Mouse (Mus musculus): Measurements from ENCODE around the gene Dok7. TPM values are rescaled to one million over a fixed set of nuclear protein-coding genes. Genes with fewer than 3 reads are reported as not detected.

Dok7 gene
- polyA plus RNA-seq, 2 experiments = 4.7 to 11.0 TPM

DNA sequence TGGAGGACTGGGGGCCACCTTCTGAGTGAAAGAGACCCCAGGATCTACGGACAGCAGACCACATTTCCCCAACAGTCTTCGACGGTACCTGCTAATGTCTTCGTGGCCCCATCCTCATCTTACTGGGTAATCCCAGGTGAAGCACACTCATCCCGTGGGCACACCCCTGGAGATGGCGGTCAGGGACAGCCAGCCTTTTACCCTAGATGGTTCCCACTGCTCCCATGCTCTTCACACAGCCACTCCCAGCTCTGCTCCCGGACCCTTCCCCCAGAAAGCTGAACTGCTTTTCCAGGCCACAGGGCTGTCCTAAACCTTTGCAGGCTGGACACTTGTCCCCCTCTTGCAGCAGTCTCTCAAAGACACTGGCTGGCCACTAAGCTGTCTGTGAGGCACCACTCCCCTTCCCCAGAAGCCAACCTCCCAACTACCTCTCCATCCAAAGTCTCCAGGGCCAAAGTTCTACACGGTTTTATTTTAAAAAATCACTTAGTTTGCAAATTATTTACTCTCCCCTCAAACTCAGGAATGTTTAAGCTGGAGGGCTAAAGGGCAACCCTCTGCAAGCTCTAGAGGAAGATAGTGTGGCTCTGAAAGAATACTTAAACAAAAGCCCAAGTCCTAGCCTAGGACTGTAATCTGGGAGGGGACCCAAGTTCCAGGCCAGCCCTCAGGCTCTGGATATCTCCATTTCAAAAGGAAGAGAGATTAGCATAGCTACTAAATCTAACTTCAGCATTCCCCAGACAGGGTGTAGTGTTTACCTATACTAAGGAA, 47.8 kb downstream of the Dok7 start:
- Histone ChIP-seq H3K36me3 (ENCODE audit: control insufficient read depth, insufficient read depth, low read length) (peaks cover 30% of the 10 kb centered on the region), H3K9me3 (ENCODE audit: control insufficient read depth, low read length) (no peaks in the 10 kb centered on the region), H3K4me2 (replicated peaks; ENCODE audit: low read depth, low read length, severe bottlenecking) (peak overlapping the region; percentile 65), H3K9ac (ENCODE audit: low read depth, low read length, severe bottlenecking) (peak overlapping the region; percentile 77; the same call in 1 of the 2 replicates), H3K4me1 (ENCODE audit: control insufficient read depth, insufficient read depth, low read length) (peaks cover 17% of the 10 kb centered on the region), H3K27ac (replicated peaks; ENCODE audit: low read depth, low read length) (no peak overlapping the region), H3K4me3 (replicated peaks; ENCODE audit: low read length) (peak overlapping the region; percentile 70), H3K27me3 (ENCODE audit: control insufficient read depth, insufficient read depth, low read length) (no peaks in the 10 kb centered on the region)
- TF ChIP-seq POLR2A (IDR thresholded peaks at IDR 0.05; ENCODE audit: borderline replicate concordance, extremely low read depth, insufficient read depth, insufficient read length) = no peak
- 44% methylated on average over 4 of the region's 8 CpGs for WGBS
- ATAC-seq (ENCODE audit: low FRiP score, low read depth) (no peak), DNase-seq (ENCODE audit: low spot score) (no peak)

- Histone ChIP-seq H3K9me3 (ENCODE audit: control insufficient read depth, low read length) (no peaks in the 10 kb centered on the region), H3K4me1 (ENCODE audit: control insufficient read depth, insufficient read depth, low read length) (peaks cover 17% of the 10 kb centered on the region), H3K36me3 (ENCODE audit: control insufficient read depth, insufficient read depth, low read length) (peaks cover 21% of the 10 kb centered on the region), H3K27ac (replicated peaks; ENCODE audit: low read depth, low read length) (0 out of 2 replicates have a peak within 1 kb of the TSS, but pooled peaks have one; percentile 28), H3K4me2 (replicated peaks; ENCODE audit: low read depth, low read length, severe bottlenecking) (peak within 1 kb of the TSS; percentile 65), H3K9ac (ENCODE audit: low read depth, low read length, severe bottlenecking) (peak within 1 kb of the TSS; percentile 77), H3K4me3 (replicated peaks; ENCODE audit: low read length) (peak within 1 kb of the TSS; percentile 70), H3K27me3 (ENCODE audit: control insufficient read depth, insufficient read depth, low read length) (no peaks in the 10 kb centered on the region)
- WGBS = 1% methylated on average over 39 of the region's 39 CpGs
- ATAC-seq (ENCODE audit: low FRiP score, low read depth) (peak; percentile 97), DNase-seq (ENCODE audit: low spot score) (peak; percentile 95)
- peak; percentile 83; the same call in 1 of the 2 replicates for TF ChIP-seq POLR2A (IDR thresholded peaks at IDR 0.05; ENCODE audit: borderline replicate concordance, extremely low read depth, insufficient read depth, insufficient read length)
These were observed 48.7 kb downstream of the Dok7 start, which contains the start of gene Lrpap1 for GRCm38 (mm10) chr5:35104960-35105921. TSS of gene Lrpap1 (minus strand) at chr5:35105766.

GRCm38 (mm10) chr5:35105922-35106298, 49.3 kb downstream of the Dok7 start:
- peak overlapping the region; percentile 70 for H3K4me3 ChIP-seq (replicated peaks; ENCODE audit: low read length)
- no peak for TF ChIP-seq POLR2A (IDR thresholded peaks at IDR 0.05; ENCODE audit: borderline replicate concordance, extremely low read depth, insufficient read depth, insufficient read length)
- ATAC-seq (ENCODE audit: low FRiP score, low read depth) (no peak; the same call in 1 of the 2 replicates), DNase-seq (ENCODE audit: low spot score) (no peak)
- 7% methylated on average over 11 of the region's 11 CpGs for WGBS
- no peaks in the 10 kb centered on the region for H3K9me3 ChIP-seq (ENCODE audit: control insufficient read depth, low read length)
- H3K36me3 ChIP-seq (ENCODE audit: control insufficient read depth, insufficient read depth, low read length) = peaks cover 14% of the 10 kb centered on the region
- H3K9ac ChIP-seq (ENCODE audit: low read depth, low read length, severe bottlenecking) = peak overlapping the region; percentile 38
- no peaks in the 10 kb centered on the region for H3K27me3 ChIP-seq (ENCODE audit: control insufficient read depth, insufficient read depth, low read length)
- H3K27ac ChIP-seq (replicated peaks; ENCODE audit: low read depth, low read length) = no peak overlapping the region
- peak overlapping the region; percentile 65 for H3K4me2 ChIP-seq (replicated peaks; ENCODE audit: low read depth, low read length, severe bottlenecking)
- H3K4me1 ChIP-seq (ENCODE audit: control insufficient read depth, insufficient read depth, low read length) = peaks cover 17% of the 10 kb centered on the region

DNA sequence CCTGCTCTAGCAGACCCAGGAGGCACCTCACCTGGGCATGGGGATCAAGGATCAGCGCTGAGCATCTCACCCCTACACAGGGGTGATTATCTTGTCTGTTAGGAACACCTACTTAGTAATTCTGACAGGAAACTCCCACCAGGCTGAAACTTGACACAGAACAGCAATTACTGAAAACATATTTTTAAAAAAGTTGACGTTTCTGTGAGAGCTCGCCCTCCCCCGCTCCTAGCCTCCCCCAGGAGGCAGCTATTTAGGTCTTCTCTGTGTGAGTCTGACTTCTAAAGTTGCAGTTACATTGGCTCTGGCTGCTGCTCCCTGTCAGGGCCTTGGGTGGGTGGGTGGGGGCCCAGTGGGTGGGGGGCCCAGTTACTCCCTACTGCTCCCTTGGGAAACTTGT, 55.9 kb downstream of the Dok7 start:
- ATAC-seq (ENCODE audit: low FRiP score, low read depth) = no peak
- H3K36me3 ChIP-seq (ENCODE audit: control insufficient read depth, insufficient read depth, low read length) = no peaks in the 10 kb centered on the region
- no peak overlapping the region for H3K9ac ChIP-seq (ENCODE audit: low read depth, low read length, severe bottlenecking)
- no peak overlapping the region for H3K4me2 ChIP-seq (replicated peaks; ENCODE audit: low read depth, low read length, severe bottlenecking)
- H3K9me3 ChIP-seq (ENCODE audit: control insufficient read depth, low read length) = no peaks in the 10 kb centered on the region
- WGBS = 56% methylated on average over 4 of the region's 4 CpGs
- H3K27ac ChIP-seq (replicated peaks; ENCODE audit: low read depth, low read length) = no peak overlapping the region
- no peak for DNase-seq (ENCODE audit: low spot score)
- no peak overlapping the region for H3K4me3 ChIP-seq (replicated peaks; ENCODE audit: low read length)
- H3K27me3 ChIP-seq (ENCODE audit: control insufficient read depth, insufficient read depth, low read length) = no peaks in the 10 kb centered on the region
- H3K4me1 ChIP-seq (ENCODE audit: control insufficient read depth, insufficient read depth, low read length) = no peaks in the 10 kb centered on the region
- TF ChIP-seq POLR2A (IDR thresholded peaks at IDR 0.05; ENCODE audit: borderline replicate concordance, extremely low read depth, insufficient read depth, insufficient read length) = no peak

- H3K4me2 ChIP-seq (replicated peaks; ENCODE audit: low read depth, low read length, severe bottlenecking) = no peak overlapping the region
- no peak for TF ChIP-seq POLR2A (IDR thresholded peaks at IDR 0.05; ENCODE audit: borderline replicate concordance, extremely low read depth, insufficient read depth, insufficient read length)
- WGBS = 79% methylated on average over 3 of the region's 3 CpGs
- H3K4me1 ChIP-seq (ENCODE audit: control insufficient read depth, insufficient read depth, low read length) = no peaks in the 10 kb centered on the region
- H3K36me3 ChIP-seq (ENCODE audit: control insufficient read depth, insufficient read depth, low read length) = no peaks in the 10 kb centered on the region
- H3K27me3 ChIP-seq (ENCODE audit: control insufficient read depth, insufficient read depth, low read length) = no peaks in the 10 kb centered on the region
- DNase-seq (ENCODE audit: low spot score) (no peak), ATAC-seq (ENCODE audit: low FRiP score, low read depth) (no peak)
- H3K27ac ChIP-seq (replicated peaks; ENCODE audit: low read depth, low read length) = no peak overlapping the region
- H3K9ac ChIP-seq (ENCODE audit: low read depth, low read length, severe bottlenecking) = no peak overlapping the region
- no peak overlapping the region for H3K4me3 ChIP-seq (replicated peaks; ENCODE audit: low read length)
- no peaks in the 10 kb centered on the region for H3K9me3 ChIP-seq (ENCODE audit: control insufficient read depth, low read length)
These were observed 59.4 kb downstream of the Dok7 start for GRCm38 (mm10) chr5:35116002-35116401.
